Mouse (Mus musculus) c-Kit-positive CD71-positive TER-119-negative erythroid progenitor cells, embryonic 14.5 days (primary cell): ENCODE results near the gene Stx1a.
A peak's percentile ranks its signal among the peaks of the same experiment; 100 is the strongest.
"Not testable (repeated sequence)": the region's sequence is repeated elsewhere in the genome, so short reads cannot be mapped to it uniquely, and the experiment has no call there.

ENCODE experiments used
- DNase-seq: peaks from one replicate; pipeline ENCODE4 v3.0.0-alpha.2; 2013; ENCODE audit warnings: low read depth

Stx1a gene

DNA sequence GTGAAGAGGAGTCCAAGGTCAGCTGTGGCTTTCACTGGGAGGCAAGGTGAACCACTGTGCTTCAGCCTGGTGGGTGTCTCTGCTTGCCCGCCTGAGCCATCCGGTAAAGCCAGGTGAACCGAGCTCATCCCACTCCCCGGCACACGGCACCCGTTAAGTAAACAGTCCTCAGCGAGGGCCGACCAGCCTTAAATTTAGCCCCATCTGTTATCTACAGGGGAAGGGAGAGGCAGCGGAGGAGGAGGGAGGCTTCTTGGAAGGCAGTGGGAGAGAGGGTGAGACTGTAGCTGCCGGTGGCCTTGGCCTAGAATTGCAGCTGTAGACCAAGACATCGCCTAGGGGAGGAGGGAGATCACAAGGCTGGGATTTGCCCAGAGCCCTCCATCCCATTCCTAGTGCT lies 17.5 kb downstream of the Stx1a start:
- DNase-seq, result no peak

DNA sequence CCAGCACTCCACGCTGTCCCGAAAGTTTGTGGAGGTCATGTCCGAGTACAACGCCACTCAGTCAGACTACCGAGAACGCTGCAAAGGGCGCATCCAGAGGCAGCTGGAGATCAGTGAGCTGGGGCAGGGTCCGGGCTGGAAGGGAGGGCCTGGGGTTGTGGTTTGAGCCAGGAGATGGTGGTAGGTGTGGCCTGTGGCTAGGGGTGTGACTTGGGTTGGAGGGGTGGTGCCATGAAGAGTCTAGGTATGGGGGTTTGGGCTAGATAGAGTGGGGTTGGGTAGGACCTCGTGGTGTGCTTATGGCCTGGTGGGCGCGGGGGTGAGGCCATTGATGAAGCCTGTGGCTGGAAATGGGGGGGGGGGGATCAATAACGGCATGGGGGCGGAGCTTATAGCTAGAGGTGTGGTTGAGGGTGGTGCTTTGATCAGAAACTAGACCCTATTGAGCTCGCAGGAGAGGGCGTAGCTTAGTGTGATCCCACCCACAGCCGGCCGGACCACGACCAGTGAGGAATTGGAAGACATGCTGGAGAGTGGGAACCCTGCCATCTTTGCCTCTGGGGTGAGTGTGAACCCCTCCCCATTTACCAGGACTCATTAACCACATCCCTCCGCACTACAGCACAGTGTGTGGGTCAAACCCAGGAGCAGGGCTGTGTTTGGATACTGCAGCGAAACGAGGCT lies 19.0 kb downstream of the Stx1a start:
- DNase-seq, result no peak

DNA sequence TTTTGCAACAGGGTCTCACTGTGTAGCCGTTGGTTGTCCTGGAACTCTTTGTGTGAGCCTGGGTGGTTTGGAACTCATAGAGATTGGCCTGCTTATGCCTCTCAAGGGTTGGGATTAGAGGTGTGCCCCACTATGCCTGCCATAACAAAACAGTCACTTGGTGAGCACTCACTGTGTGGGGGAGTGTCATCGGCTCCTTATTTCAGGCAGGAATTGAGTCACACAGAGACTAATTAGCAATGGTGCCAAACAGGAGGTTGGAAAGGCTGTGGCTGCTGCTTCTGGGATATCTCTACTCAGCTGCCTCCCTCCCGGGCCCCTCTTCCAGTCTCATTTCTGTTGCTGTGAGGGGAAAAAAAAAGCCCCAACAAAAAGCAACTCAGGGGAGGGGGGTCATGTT lies 21.3 kb downstream of the Stx1a start:
- no peak for DNase-seq

DNA sequence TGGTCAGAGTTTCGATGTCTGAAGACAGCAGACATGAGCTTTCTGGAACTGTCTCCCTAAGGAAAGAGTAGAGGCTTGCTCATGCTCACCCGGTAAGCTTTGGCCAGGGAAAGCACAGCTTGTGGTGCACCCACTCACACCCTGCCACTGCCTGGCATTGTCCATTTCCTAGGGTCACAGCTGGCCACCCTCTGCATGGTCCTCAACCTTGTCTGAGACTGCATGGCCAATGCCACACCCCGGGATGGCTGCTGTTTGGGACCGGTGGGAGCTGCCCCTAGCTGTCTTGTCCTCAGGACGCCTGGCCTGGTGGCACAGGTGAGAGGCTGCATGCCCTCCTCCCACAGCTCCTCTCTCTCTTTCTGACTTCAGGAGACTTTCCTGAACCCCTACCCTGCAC lies 25.3 kb downstream of the Stx1a start:
- no peak for DNase-seq

DNA sequence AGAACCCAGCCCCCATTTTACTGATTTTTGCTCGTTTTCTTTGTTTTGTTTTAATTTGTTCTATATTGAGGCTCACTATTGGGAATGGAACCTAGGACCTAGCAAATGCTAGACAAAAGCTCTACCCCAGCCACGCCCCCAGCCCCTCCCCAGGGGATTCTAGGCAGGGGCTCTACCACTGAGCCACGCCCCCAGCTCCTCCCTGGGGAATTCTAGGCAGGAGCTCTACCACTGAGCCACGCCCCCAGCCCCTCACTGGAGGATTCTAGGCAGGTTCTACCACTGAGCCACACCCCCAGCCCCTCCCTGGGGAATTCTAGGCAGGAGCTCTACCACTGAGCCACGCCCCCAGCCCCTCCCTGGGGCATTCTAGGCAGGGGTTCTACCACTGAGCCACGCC lies 26.0 kb downstream of the Stx1a start:
- DNase-seq, result not testable (repeated sequence)

DNA sequence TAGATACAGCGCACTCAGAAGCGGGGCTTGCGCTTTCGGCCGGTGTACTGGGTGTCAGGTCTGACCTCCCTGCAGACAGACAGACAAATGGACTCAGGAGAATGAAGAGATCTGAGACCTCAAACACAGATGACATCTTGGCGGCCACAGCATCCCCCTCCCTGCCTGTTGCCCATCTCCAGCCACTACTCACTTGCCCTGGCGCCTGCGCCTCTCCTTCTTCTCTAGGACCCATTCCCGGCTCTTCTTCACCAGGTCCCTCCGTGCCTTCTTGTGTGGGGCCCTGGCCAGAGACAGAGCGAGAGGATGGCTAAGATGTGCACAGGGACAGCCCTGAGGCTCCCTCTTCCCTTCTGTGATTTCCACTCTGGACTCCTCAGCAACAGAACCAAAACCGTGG lies 30.1 kb downstream of the Stx1a start:
- no peak for DNase-seq

DNA sequence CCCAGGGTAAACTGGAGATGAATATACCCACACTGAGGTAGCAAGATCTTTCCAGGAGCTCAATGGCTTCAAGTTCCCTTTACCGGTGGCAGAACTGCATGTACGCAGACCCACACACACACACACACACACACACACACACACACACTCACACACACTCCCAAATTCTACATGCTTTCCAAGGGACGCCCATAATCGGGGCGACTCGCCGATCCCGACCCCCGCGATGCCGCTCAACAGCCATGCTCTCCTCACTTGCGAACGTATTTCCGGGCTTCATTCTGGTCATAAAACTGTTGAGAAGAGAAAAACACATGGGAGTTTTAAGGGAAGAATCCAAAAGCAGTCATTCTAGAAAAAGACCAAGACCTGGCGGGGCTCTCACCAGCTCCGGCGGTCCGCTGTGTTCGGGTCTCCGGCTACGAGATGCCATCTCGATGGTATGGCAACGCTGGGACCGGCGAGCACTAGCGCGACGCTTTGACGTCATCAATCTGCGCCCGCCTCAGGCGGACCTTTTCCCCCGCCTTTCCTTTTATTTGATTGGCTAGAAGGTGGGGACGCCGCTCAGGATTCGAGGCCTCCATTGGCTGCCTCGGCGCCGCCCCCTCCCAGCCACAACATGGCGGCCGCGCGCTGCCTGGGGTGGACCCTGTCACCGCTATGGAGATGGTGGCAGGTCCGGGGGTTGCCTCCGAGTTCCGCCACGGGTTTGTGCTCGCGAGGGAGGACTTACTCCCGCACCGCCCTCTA lies 40.5 kb downstream of the Stx1a start, which contains the start of gene Dnajc30:
Gene Dnajc30, plus strand, starts transcription at position 574 of the 753 bp plus-strand sequence.
- DNase-seq, result peak; percentile 95

DNA sequence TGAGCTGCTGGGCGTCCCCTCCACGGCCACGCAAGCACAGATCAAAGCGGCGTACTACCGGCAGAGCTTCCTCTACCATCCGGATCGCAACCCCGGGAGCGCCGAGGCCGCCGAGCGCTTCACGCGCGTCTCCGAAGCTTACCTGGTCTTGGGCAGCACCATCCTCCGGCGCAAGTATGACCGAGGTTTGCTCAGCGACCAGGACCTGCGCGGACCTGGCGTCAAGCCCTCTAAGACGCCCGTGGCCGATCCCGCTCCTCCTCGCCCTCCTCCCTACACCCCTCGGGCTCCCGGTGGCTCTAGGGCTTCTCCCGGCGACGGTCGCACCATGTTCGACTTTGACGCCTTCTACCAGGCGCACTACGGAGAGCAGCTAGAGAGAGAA lies 41.1 kb downstream of the Stx1a start:
- no peak for DNase-seq

DNA sequence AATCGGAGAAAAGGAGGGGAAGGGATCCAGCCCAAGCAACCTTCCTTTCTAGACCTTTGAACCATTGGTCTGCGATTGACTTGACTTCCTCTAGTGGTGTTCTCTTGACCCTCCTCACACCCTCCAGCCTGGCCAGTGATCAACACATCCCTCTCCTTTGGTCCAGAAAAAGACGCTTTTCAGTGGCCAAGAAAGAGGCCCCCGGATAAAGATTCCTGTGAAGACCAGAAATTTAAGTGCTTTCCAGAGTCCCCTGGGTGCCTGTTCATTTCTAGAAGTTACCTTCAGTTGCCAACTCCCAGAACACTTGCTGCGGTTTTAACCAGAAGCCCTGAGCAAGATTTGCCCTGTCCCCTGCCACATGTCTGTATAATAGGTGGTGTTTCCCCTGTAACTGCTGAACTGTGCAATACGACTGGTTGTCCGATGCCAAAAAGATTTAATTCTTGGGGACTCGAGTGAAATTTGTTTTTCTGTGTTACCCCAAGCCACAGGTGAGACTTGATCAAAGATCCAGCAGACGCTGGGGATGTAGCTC lies 41.7 kb downstream of the Stx1a start, which contains the start of gene Bud23:
Gene Bud23, minus strand, starts transcription at position 51 of the 538 bp plus-strand sequence.
- not testable (repeated sequence) for DNase-seq

DNA sequence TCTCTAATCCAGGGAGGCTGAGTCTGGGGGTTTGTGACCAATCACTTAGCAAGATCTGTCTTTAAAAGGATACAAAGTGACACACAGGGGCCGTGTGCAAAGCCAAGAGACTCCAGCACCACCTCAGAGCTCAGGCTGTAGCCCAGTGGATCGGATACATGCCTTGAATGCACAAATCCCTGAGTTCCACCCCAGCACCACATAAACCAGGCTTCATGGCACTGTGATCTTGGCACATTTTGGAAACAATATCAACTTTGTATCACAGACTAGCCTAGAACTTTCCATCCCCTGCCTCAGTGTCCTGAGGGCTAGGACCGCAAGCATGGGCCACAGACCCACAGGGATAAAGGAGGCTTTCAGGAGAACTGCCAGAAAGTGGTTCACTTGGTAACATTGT lies 42.7 kb downstream of the Stx1a start:
- no peak for DNase-seq

DNA sequence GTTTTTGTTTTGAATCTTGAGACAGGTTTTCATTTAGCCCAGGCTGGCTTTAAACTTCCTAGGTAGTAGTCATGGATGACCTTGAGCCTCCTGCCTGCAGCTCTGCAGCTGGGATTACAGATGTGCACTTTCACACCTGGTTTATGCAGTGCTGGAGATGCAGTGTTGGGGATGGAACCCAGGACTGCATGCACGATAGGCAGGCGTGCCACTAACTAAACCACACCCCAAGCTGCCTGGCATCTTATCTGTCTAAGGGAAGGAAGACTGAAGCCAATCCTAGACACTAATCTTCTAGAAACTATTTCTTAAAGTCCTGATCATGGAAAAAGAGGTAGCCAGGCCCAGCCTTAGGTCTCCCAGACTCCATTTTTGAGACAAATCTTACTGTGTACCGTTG lies 47.2 kb downstream of the Stx1a start:
- no peak for DNase-seq

DNA sequence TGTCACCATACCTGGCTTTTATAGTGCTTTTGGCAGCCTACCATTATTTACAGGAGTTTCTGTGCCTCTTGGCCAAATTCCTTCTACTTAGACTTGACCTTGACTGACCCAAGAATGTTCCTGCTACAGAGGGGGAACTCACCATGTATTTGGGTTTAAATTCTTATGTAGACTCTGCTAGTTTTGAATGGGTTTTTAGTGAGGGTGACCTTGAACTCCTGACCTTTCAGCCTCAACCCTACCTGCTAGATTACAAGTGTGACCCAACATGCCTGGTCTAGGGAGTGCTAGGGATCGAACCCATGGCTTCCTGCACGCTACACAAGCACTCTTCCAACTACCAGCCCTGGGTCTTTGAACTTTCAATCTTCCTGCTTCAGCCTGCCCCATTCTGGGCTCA lies 48.8 kb downstream of the Stx1a start:
- DNase-seq, result no peak

DNA sequence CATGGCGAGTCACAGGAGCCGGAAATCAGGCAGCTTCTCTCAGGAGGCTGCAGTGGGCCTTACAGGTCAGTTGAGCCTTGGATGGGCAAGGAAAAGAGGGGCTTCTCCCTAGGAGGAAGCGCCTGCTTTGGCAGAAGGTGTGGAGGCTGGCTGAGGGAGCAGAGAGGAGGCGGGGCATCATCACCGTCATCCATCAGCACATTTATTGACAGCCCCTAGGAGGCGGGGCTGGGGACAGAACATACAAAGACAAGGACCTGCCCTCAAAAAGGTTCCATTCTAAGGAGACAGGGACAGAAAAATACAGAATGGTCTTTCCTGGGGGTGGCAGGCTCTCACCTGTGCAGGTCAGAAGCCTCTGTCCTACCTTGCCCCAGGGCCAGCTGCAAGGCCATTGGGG lies 49.4 kb downstream of the Stx1a start:
- DNase-seq, result no peak

DNA sequence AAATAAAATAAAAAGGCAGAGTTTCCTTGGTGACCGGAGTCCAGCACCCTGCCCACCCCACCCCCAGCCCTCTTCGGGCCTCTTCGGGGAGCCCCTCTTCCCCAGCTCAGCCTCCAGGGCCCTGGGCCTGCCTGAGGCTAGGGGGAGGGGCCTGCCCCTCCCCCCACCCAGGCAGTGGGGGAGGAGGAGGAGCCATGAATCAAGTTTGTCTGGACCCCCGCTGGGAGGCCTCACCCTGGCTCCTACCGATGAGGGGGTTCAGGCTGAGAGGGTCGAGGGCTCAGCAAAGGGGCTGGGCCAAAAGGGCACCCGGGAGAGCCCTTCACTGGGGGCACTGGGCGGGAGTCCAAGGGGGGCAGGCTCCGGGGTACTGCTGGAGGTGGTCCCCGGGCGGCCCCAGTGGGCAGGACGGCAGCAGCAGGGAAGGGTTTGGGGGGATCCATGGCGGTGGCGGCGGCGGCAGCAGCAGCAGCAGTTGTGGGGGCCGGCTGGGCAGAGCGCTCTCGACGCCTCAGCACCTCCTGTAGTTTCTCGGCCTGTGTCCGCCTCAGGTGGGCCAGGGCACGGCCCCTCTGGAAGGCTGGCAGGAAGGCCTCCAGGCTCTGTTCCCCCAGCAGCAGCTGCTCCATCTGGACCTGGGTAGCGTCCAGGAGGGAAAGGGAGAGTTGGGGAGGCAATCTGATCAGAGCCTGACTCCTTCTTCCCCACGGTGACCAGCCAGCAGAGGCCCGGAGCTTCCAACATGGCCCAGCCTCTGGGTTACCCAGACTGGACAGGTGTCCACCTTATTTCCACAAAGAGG lies 50.3 kb downstream of the Stx1a start:
- no peak for DNase-seq

DNA sequence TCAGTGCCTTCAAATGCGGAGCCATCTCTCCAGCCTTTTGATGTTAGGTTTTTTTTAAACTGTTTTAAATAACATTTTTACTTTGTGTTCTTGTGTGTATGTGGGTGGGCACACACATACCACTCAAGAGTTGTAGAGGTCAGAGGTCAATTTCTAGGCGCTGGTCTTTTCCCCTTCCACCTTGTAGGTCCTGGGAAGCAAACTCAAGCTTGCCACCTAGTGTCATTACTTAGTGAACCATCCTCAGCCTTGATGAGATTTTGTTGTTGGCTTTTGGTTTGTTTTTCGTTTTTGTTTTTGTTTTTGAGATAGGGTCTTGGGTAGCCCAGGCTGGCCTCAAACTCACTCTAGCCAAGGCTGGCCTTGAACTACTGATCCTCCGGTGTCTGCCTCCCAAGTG lies 52.4 kb downstream of the Stx1a start:
- DNase-seq, result no peak

DNA sequence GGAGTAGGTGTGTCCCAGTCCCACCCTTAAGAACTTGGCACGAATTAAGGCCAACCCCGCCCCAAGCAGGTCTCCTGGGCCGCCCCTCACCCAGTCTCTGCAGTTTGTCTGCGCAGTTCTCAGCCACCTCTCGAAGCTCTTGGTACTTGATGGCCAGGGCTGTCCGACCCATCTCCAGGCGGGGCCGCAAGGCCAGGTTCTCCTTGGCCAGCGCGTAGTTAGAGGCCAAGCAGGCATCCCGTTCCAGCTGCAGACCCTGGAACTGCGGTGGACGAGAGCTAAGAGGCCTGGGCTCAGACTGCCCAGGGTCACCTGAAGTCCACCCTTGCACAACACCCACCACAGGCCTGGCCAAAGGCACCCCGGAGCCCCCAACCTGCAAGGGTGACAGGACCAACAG lies 53.1 kb downstream of the Stx1a start:
- DNase-seq, result no peak

DNA sequence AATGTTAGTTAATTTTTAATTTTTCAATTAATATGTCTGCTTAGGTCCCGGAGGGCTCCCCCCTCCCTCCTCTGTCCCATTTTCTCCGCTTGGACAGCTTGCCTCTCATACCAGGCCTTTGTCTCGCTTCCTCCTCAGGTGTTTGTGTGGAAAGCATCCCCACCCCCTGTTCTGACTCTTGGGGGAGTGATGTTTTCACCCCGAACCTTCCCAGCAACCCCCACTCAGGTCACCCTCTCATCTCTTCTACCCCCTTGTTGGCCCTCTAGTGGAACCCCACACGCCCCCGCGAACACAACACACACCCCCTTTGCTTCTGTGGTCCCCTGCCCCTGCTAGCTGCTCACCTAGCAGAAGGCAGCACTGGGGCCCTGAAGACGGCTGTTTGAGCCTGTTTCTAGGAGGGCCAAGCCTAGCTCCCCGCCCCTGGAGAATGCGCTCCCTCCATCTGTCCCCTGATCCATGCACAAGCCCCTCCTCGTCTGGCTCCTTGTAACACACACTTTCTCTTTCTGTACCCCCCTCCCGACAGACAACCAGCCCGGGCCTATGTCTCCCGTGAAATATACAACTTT lies 53.7 kb downstream of the Stx1a start:
- DNase-seq, result no peak

DNA sequence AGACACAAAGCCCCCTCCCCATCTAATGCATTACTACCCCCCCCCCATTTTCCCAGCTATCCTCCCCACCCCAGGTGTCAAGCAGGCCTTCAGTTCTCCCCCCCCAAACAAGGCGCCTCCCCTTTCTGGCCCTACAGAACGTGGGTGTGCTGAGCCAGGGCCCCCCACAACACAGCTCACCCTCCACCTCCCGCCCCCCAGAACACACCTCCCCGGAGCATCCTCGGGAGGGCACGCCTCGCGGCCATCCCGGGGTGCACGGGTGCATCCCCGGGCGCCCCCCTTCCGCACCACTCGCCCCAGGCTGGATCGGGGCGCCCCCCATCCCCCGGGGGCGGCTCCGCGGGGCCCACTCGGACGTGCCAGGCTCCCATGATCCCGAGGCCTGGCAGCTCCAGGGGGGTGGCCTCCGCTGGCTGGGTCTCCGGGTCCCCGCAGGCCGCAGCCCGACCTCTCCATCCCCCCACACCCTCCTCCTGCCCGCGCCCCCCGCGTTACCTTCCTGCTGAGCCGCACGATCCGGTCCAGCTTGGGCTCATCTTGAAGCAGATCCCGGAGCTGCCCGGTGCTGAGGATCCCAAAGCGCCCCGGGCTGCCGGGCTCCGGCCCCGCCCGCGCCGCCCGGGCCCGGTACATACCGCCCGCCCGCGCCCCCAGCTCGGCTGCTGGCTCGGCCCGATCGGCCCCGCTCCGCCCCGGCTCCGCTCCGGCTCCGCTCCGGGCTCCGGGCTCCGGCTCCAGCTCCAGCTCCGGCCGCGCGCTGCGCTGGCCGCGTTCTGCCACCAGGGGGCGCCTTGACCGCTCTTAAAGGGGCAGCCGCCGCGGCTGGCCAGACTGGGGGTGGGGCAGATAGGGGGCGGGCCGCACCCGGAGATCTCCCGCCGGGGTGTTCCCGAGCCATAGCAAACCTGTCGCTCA lies 54.5 kb downstream of the Stx1a start, which contains the start of gene Vps37d:
Gene Vps37d, minus strand, starts transcription at position 703 of the 918 bp plus-strand sequence.
- DNase-seq, result peak; percentile 78

DNA sequence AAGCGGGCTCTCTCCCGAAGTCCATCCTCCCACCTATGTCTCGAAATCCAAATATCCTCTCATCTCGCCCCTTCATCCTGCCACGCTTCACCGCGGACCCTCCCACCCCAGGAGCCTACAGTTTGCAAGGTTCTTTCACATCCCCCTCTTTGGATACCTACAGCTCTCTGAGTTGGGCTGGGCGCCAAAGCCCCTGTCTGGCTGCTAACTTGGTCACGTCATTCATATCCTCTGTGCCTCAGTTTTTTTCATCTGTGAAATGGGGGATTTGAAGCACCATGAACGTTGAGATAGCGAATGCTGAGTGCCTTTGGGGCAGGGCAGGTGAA lies 55.2 kb downstream of the Stx1a start:
- no peak for DNase-seq

DNA sequence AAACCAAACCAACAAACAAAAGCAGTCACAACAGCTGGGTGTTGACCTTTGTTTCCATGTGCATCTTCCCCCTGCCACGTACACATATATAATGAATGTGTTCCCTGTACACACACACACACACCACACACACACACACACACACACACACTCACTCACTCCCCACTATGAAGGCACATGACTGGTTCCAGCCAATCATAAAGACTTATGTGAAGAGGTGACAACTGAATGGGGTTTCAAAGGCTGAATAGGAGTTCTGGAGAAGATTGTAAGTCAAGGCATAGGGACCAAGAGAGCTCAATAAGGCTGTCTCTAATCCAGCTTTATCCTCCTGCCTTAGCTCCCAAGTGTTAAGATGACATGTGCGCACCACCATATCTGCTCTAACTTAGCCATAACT lies 56.3 kb downstream of the Stx1a start:
- no peak for DNase-seq

DNA sequence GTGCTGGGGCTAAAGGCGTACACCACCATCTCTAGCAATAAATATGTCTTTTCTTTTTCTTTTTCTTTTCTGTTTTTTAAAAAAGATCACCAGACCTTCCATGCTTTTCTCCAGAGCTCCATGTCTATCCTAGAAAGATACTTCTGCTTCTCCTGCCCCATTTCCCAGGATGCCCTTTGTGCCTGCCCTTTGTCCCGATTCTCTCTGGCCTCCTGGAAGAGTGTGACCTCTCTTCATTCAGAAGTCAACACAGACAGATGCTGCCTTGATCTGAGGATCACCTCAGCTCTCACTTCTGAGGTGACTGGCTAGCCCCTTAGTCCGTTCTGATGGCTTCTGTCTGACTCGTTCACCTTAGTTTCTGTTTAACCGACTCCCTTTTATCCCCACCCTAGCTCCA lies 57.3 kb downstream of the Stx1a start:
- no peak for DNase-seq
